Mouse (Mus musculus) urinary bladder, adult 18-20 months (tissue): ENCODE data around the gene Arhgef18.

Experiments
- DNase-seq, 2 experiments: peaks; one replicate each; pipeline ENCODE4 v3.0.0; 2022; ENCODE audit warnings: low spot score in 2 of 2, mixed read lengths in 2 of 2

Gene Arhgef18

DNA sequence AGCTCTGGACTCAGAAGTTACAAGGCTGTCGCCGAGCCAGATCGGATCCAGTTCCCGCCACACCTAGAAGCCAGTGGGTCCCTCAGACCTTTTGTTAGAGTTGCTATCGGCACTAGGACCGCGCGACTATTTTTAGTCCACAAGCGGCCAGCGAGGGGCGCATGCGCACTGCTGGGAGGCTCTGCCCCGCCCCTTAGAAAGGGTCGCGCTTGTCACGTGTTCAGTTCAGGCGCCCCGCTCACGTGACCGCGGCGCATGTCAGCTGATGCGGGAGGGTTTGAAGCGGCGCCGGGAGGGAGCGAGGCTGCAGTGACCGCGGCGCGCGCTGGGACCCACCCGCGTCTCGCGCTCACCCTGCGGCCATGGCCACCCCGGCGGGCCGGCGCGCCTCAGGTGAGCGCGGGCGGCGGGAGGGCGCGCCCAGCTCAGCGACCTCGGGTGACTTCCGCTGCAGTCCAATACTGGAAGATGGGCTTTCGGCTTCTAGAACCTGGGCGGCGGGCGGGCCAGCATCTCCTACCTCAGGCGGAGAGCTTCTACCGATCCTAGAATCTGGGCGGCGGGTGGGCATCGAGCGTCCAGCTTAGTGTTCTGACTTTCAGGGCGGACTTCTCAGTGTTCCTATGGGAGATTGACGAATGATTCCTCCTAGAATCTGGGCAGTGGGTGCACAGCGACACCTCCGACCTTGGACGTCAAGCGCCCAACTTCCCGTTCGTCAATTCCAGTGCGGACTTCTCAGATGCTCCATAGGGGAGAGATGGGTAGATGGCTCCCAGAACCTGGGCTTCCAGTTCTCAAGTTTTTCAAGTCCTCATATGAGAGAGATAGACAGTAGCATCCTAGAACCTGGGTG, 107.7 kb downstream of the Arhgef18 start, which contains the start of gene Mcoln1:
Mcoln1 (plus strand) TSS at position 223 of the 856 bp plus-strand sequence.
- peak; percentile 94 to 98 for DNase-seq

DNA sequence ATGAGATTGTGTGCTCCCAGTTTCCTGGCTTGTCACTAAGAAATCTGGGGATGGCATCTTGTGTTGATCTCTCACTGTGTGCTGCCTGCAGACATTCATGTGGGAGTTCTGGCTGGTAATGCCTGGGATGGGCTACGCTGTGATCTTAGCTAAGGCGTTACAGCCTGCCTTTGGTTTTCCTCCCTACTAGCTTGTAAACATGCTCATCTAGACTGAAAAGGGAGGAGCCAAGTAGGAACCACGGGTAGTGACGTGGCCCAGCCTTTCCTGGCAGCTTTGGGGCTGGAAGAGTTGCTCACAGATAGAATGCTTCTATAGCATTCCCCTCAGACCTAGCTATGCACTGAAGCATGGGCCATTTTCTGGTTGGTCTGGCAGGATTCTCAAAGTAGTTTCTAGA, 109.4 kb downstream of the Arhgef18 start:
- DNase-seq: peak in 1 of 2 experiments; percentile 18
